Mouse (Mus musculus) intestine, postnatal 0 days (tissue): ENCODE results near the gene Znhit6. TPM values are rescaled to one million over a fixed set of nuclear protein-coding genes. Genes with fewer than 3 reads are reported as not detected.

ENCODE experiments used
- ATAC-seq: fragments of 200-750 bp; cut with Nextera tagmentation; 2 replicates; pipeline ENCODE4 v1.8.0; 2017; ENCODE audit warnings: mild to moderate bottlenecking, moderate TSS enrichment, moderate library complexity
- H3K27ac ChIP-seq: fragments of 300-500 bp; sonication (generic); 2 replicates; pipeline ENCODE4 v1.5.1; 2014; ENCODE audit warnings: mild to moderate bottlenecking, low read depth, low read length, moderate library complexity
- H3K27me3 ChIP-seq: fragments of 300-500 bp; sonication (generic); replicated peaks from 2 replicates; pipeline ENCODE4 v1.6.1; 2014; ENCODE audit warnings: low read length, mixed read lengths; ENCODE audit not compliant: control insufficient read depth, insufficient read depth
- H3K36me3 ChIP-seq: fragments of 300-500 bp; sonication (generic); 2 replicates; pipeline ENCODE4 v1.6.1; 2014; ENCODE audit warnings: mild to moderate bottlenecking, moderate library complexity; ENCODE audit not compliant: control insufficient read depth, insufficient read depth
- H3K4me1 ChIP-seq: fragments of 300-500 bp; sonication (generic); replicated peaks from 2 replicates; pipeline ENCODE4 v1.6.1; 2014; ENCODE audit warnings: antibody characterized with exemption, low read length, mixed read lengths; ENCODE audit not compliant: control insufficient read depth, insufficient read depth
- H3K4me2 ChIP-seq: fragments of 300-500 bp; sonication (generic); replicated peaks from 2 replicates; pipeline ENCODE4 v1.6.1; 2014; ENCODE audit warnings: low read depth, mild to moderate bottlenecking, moderate library complexity
- H3K4me3 ChIP-seq: fragments of 300-500 bp; sonication (generic); 2 replicates; pipeline ENCODE4 v1.5.1; 2014; ENCODE audit warnings: low read depth, low read length
- H3K9ac ChIP-seq: fragments of 300-500 bp; sonication (generic); 2 replicates; pipeline ENCODE4 v1.6.1; 2014; ENCODE audit warnings: mild to moderate bottlenecking, low read depth, low read length
- H3K9me3 ChIP-seq: fragments of 300-500 bp; sonication (generic); 2 replicates; pipeline ENCODE4 v1.6.1; 2016; ENCODE audit warnings: mixed run types; ENCODE audit not compliant: control insufficient read depth
- CTCF ChIP-seq: sonication (generic); IDR thresholded peaks from 2 replicates; pipeline ENCODE4 v1.5.1; 2016; ENCODE audit warnings: low read depth, mild to moderate bottlenecking, control low read depth, antibody characterized with exemption, moderate library complexity
- WGBS: fragments of 180-500 bp; shearing (Covaris S2); extraction: QIAGEN DNeasy Blood & Tissue Kit; methylation state at CpG from one replicate; pipeline ENCODE4 v1.1.7; 2014; 5-methylcytosine and 5-hydroxymethylcytosine counted together
- polyA plus RNA-seq: library from polyadenylated mRNA; unstranded; fragments of >200 nt; fragmentation: Nextera tagmentation; extraction: Ambion mirVana; gene quantifications from 2 replicates; pipeline ENCODE4 v1.2.1, GENCODE M21; 2015

The Znhit6 gene
- polyA plus RNA-seq, 1 experiment from 2014 or later: 13.1 TPM

DNA sequence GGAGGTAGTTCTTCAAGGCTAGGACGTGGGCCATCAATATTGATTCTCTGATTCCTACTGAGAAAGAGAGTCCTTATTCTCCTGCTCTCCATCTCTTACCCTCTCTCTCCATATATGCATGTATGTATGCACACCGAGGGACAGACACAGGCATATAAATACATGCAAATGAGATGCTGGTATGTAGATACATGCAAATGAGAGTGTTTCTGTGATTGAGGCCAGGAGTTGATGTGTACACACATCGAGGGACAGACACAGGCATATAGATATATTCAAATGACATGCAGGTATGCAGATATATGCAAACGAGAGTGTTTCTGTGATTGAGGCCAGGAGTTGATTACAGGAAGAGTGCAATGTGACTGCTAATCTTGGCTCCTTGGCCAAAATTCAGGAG lies 64.2 kb downstream of the Znhit6 start:
- no peaks in the 10 kb centered on the region for H3K9me3 ChIP-seq
- H3K4me3 ChIP-seq: no peak overlapping the region
- H3K36me3 ChIP-seq: no peaks in the 10 kb centered on the region
- no peak overlapping the region for H3K27ac ChIP-seq
- H3K4me2 ChIP-seq: no peak overlapping the region
- WGBS: 87% methylated on average over 4 of the region's 4 CpGs
- 0 out of 2 replicates have a peak, but pooled peaks cover 3% of the 10 kb centered on the region for H3K4me1 ChIP-seq
- no peak for TF ChIP-seq CTCF
- H3K9ac ChIP-seq: no peak overlapping the region
- H3K27me3 ChIP-seq: no peaks in the 10 kb centered on the region
- no peak for ATAC-seq

- Histone ChIP-seq H3K4me1 (0 out of 2 replicates have a peak, but pooled peaks cover 3% of the 10 kb centered on the region), H3K9ac (no peak overlapping the region), H3K4me2 (no peak overlapping the region), H3K27ac (no peak overlapping the region), H3K36me3 (no peaks in the 10 kb centered on the region), H3K4me3 (no peak overlapping the region), H3K27me3 (no peaks in the 10 kb centered on the region), H3K9me3 (no peaks in the 10 kb centered on the region)
- WGBS: 78% methylated on average over 4 of the region's 4 CpGs
- no peak for TF ChIP-seq CTCF
- no peak for ATAC-seq
Observed at GRCm38 (mm10) chr3:145640583-145640982, 64.6 kb downstream of the Znhit6 start.

DNA sequence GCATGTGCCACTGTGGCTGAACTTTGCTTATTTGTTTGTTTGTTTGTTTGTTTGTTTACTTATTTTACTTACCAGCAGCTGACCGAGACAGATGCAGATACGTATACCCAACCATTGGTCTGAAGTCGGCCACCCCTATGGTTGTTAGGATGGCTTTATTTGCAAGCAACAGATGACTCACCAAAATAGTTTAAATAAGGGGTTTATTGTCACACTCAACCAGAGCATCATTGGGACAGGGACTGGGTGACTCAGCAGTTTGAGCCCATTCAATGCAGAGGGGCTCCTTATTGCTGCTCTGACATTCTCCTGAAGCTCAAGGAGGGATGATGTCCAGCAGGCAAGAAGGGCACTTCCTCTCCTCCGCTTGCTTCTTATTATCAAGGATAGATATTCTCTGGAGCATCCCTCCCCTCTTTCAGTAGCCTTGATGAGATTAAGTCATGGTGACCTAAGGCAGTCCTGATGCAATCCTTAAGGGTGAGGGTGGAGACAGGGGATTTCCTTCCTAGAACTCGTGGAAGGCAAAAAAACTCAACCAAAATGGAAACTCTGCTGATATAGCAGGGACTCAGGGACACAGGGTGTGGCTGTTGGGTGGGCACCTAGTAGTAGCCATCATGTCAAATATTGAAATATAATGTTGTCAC lies 65.2 kb downstream of the Znhit6 start:
- Histone ChIP-seq H3K9me3 (no peaks in the 10 kb centered on the region), H3K4me1 (0 out of 2 replicates have a peak, but pooled peaks cover 3% of the 10 kb centered on the region), H3K4me2 (no peak overlapping the region), H3K4me3 (no peak overlapping the region), H3K36me3 (no peaks in the 10 kb centered on the region), H3K9ac (no peak overlapping the region), H3K27ac (no peak overlapping the region), H3K27me3 (no peaks in the 10 kb centered on the region)
- no peak for ATAC-seq
- TF ChIP-seq CTCF: no peak
- WGBS: 74% methylated on average over 5 of the region's 5 CpGs

GRCm38 (mm10) chr3:145641878-145642277 lies 65.9 kb downstream of the Znhit6 start:
- 0 out of 2 replicates have a peak, but pooled peaks cover 3% of the 10 kb centered on the region for H3K4me1 ChIP-seq
- no peak overlapping the region for H3K9ac ChIP-seq
- 65% methylated on average over 3 of the region's 3 CpGs for WGBS
- no peaks in the 10 kb centered on the region for H3K9me3 ChIP-seq
- no peaks in the 10 kb centered on the region for H3K36me3 ChIP-seq
- no peak overlapping the region for H3K4me2 ChIP-seq
- no peak for ATAC-seq
- no peak overlapping the region for H3K4me3 ChIP-seq
- no peak overlapping the region for H3K27ac ChIP-seq
- H3K27me3 ChIP-seq: no peaks in the 10 kb centered on the region
- no peak for TF ChIP-seq CTCF

DNA sequence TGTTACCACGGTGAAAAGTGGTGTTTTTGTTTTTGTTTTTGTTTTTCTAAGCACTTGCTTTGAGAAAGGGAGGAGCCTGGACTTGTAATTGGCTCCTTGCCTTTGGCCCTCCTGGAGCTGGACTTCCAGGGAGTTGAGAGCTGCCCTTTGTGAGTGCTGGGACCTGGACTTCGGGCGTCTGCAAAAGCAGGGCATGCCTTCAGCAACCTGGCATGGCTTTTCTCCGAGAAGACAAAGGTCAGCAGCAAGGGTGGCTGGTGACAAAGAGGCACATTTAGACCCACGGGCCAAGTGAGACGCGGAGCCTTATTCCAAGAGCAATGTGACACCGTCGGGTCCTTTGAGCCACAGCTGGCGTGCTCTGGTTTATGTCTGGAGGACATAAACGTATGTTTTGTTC lies 66.9 kb downstream of the Znhit6 start:
- Histone ChIP-seq H3K9me3 (no peaks in the 10 kb centered on the region), H3K9ac (no peak overlapping the region), H3K27ac (no peak overlapping the region), H3K4me3 (no peak overlapping the region), H3K36me3 (peaks cover 8% of the 10 kb centered on the region; the same call in 1 of the 2 replicates), H3K4me2 (no peak overlapping the region), H3K27me3 (no peaks in the 10 kb centered on the region), H3K4me1 (0 out of 2 replicates have a peak, but pooled peaks cover 3% of the 10 kb centered on the region)
- TF ChIP-seq CTCF: no peak
- WGBS: 60% methylated on average over 11 of the region's 11 CpGs
- ATAC-seq: peak; percentile 43; the same call in 1 of the 2 replicates

DNA sequence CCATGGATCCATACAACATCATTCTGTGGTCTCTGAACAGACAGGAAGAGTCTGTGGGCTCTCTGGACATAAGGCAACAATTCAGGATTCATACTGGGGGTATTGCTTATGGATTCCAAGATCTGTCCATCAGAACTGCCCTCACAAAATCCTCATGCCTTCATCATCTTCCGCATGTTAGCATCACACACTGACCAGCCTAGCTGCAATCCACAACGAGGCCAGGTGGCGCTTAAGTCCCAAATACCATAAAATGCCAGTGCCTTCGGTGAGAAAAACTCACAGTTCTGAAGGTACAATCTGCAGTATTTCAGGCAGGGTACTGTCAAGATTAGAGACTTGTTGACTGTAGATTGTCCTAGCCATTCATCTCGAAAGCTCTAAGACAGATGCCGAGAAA lies 69.5 kb downstream of the Znhit6 start:
- H3K27ac ChIP-seq: no peak overlapping the region
- WGBS: 67% methylated on average over 6 of the region's 6 CpGs
- no peaks in the 10 kb centered on the region for H3K27me3 ChIP-seq
- ATAC-seq: no peak
- TF ChIP-seq CTCF: no peak
- no peak overlapping the region for H3K9ac ChIP-seq
- H3K4me2 ChIP-seq: no peak overlapping the region
- no peaks in the 10 kb centered on the region for H3K9me3 ChIP-seq
- H3K36me3 ChIP-seq: peaks cover 8% of the 10 kb centered on the region; the same call in 1 of the 2 replicates
- H3K4me1 ChIP-seq: peaks cover 3% of the 10 kb centered on the region; the same call in 1 of the 2 replicates
- H3K4me3 ChIP-seq: no peak overlapping the region
